8 mouse cellular contexts compared by ENCODE assay signal in the genomic region with DNA sequence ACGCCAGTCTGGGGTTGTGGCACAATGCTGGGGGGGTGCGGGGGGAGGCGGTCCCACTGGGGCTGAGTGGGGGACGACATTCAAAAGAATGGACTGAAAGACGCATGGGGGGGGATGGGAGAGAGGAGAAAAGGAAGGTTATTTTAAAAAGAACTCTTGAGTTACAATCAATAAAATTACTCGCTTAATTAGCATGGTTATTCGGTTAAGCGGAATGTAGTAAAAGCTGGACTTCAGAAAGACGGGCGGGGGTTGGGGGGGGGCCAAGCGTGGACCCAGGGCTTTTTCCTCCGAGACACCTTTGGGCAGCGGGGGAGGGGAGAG. TPM values are rescaled to one million over a fixed set of nuclear protein-coding genes. Genes with fewer than 3 reads are reported as not detected.
A peak's percentile ranks its signal among the peaks of the same experiment; 100 is the strongest.
DNase-seq lines count a peak whose midpoint lies in the region; ATAC-seq and TF ChIP-seq lines count a peak whose summit lies in the region.

No protein-coding gene starts in this region.

- no peaks in the 10 kb centered on the region for H3K9me3 ChIP-seq in limb, embryonic 15.5 days
- no peaks in the 10 kb centered on the region for H3K9me3 ChIP-seq in stomach, embryonic 15.5 days

- H3K27me3 ChIP-seq in spleen, adult 2 months (ENCODE audit: control insufficient read depth, insufficient read depth, low read length), result peaks cover 47% of the 10 kb centered on the region
- H3K27me3 ChIP-seq in limb, embryonic 15.5 days, result no peaks in the 10 kb centered on the region
- no peaks in the 10 kb centered on the region for H3K27me3 ChIP-seq in stomach, embryonic 15.5 days (replicated peaks)

- no peaks in the 10 kb centered on the region for H3K36me3 ChIP-seq in spleen, adult 2 months (ENCODE audit: control insufficient read depth, insufficient read depth, low read length)
- no peaks in the 10 kb centered on the region for H3K36me3 ChIP-seq in limb, embryonic 15.5 days
- no peaks in the 10 kb centered on the region for H3K36me3 ChIP-seq in stomach, embryonic 15.5 days

- peaks cover 22% of the 10 kb centered on the region for H3K4me1 ChIP-seq in spleen, adult 2 months (ENCODE audit: control insufficient read depth, insufficient read depth, insufficient read length)
- peaks cover 58% of the 10 kb centered on the region for H3K4me1 ChIP-seq in limb, embryonic 15.5 days
- peaks cover 32% of the 10 kb centered on the region for H3K4me1 ChIP-seq in stomach, embryonic 15.5 days

- H3K27ac ChIP-seq in gastrocnemius, adult 2 months, result peak overlapping the region; percentile 99
- H3K27ac ChIP-seq in spleen, adult 2 months (ENCODE audit: insufficient read depth, low read length), result peak overlapping the region; percentile 38; the same call in 1 of the 2 replicates
- H3K27ac ChIP-seq in limb, embryonic 15.5 days, result peak overlapping the region; percentile 91
- H3K27ac ChIP-seq in stomach, embryonic 15.5 days, result peak overlapping the region; percentile 85

- WGBS in spleen, adult 2 months, result 2% methylated on average over 13 of the region's 13 CpGs
- under 1% methylated on average over 13 of the region's 13 CpGs for WGBS in limb, embryonic 15.5 days
- under 1% methylated on average over 13 of the region's 13 CpGs for WGBS in stomach, embryonic 15.5 days

- TF ChIP-seq CTCF in gastrocnemius, adult 2 months (IDR thresholded peaks at IDR 0.05), result no peak
- TF ChIP-seq CTCF in spleen, adult 2 months (IDR thresholded peaks at IDR 0.05; ENCODE audit: extremely low read depth, insufficient read depth, insufficient read length, insufficient replicate concordance), result no peak

- H3K9ac ChIP-seq in limb, embryonic 15.5 days, result peak overlapping the region; percentile 70
- H3K9ac ChIP-seq in stomach, embryonic 15.5 days, result peak overlapping the region; percentile 83

- no peak for TF ChIP-seq POLR2A in spleen, adult 2 months (IDR thresholded peaks at IDR 0.05; ENCODE audit: low read depth, low read length)

- H3K4me2 ChIP-seq in limb, embryonic 15.5 days, result peak overlapping the region; percentile 96
- peak overlapping the region; percentile 94 for H3K4me2 ChIP-seq in stomach, embryonic 15.5 days

- no peak for ATAC-seq in limb, embryonic 15.5 days (ENCODE audit: insufficient number of reproducible peaks, low FRiP score, low TSS enrichment, low read depth)
- no peak for ATAC-seq in stomach, embryonic 15.5 days (ENCODE audit: insufficient read depth, low FRiP score, low read depth)

- H3K4me3 ChIP-seq in gastrocnemius, adult 2 months, result peak overlapping the region; percentile 88
- peak overlapping the region; percentile 61; the same call in 1 of the 2 replicates for H3K4me3 ChIP-seq in spleen, adult 2 months (ENCODE audit: extremely low read depth, insufficient read depth, insufficient read length)
- H3K4me3 ChIP-seq in limb, embryonic 15.5 days, result peak overlapping the region; percentile 81
- peak overlapping the region; percentile 55 for H3K4me3 ChIP-seq in stomach, embryonic 15.5 days (replicated peaks)

- no peak for DNase-seq in gastrocnemius, adult 2 months
- DNase-seq in gastrocnemius, adult 18-20 months (ENCODE audit: low spot score), result no peak
- no peak for DNase-seq in spleen, adult 2 months (ENCODE audit: low read depth in 1 of 2, low spot score in 2 of 2)
- no peak for DNase-seq in spleen, postnatal 10 days (ENCODE audit: low spot score in 2 of 2)
- no peak for DNase-seq in embryo, embryonic 10 days (ENCODE audit: low spot score)
- no peak for DNase-seq in frontal cortex, postnatal 10 days (ENCODE audit: low spot score in 2 of 2)

- intact Hi-C loops in gastrocnemius, adult 2 months (cut with DNase I), result no loop called here

RNA-seq across cellular contexts. Expression of gene Bahcc1, which starts 3.3 kb away (rescaled TPM):
- total RNA-seq in gastrocnemius, adult 2 months (2021), result 1 to 10 TPM; 3.5 to 5.3 TPM
- 1 to 10 TPM; 3.4 to 4.6 TPM for total RNA-seq in gastrocnemius, adult 18-20 months (2021)
- 3.6 and 4.0 TPM in 2 replicates for polyA plus RNA-seq in spleen, adult 2 months (2012; rRNA removed)
- 5.8 and 6.7 TPM in 2 replicates for polyA plus RNA-seq in limb, embryonic 15.5 days (2015; fragmentation: Nextera tagmentation; extraction: Ambion mirVana)
- 7.2 and 7.9 TPM in 2 replicates for polyA plus RNA-seq in stomach, embryonic 15.5 days (2015; fragmentation: Nextera tagmentation; extraction: Ambion mirVana)

Comparison
In these comparisons a context has a peak if more than half of its experiments do, and no peak if none do; other contexts are left out.
1. H3K27ac ChIP-seq: peak in every context shown above with its lines; median percentile 99 in gastrocnemius, adult 2 months; 91 in limb, embryonic 15.5 days; 85 in stomach, embryonic 15.5 days; 38 in spleen, adult 2 months.